Mouse (Mus musculus): ENCODE measurements around the gene Prss36.

- TF ChIP-seq CTCF (IDR thresholded peaks at IDR 0.05; ENCODE audit: low read depth): no peak
- no peak for TF ChIP-seq EP300 (optimal IDR thresholded peaks at IDR 0.05)
Observed at GRCm38 (mm10) chr7:127890798-127891197, 55.7 kb downstream of the Prss36 start, which contains the start of gene Prss53.

All from stomach, postnatal 0 days (tissue).